Mouse (Mus musculus): ENCODE measurements around the gene Myh3.

- TF ChIP-seq FLI1 (IDR thresholded peaks at IDR 0.05; ENCODE audit: low read length): no peak
- TF ChIP-seq GATA1 (IDR thresholded peaks at IDR 0.05; ENCODE audit: borderline replicate concordance, low read length): no peak
These were observed 5.4 kb upstream of the Myh3 start for GRCm38 (mm10) chr11:67072615-67073130.

Measured in megakaryocyte, embryonic 14.5 days (primary cell).